Mouse (Mus musculus) heart, embryonic 14.5 days (tissue): ENCODE results near the gene Gmppa. TPM values are rescaled to one million over a fixed set of nuclear protein-coding genes. Genes with fewer than 3 reads are reported as not detected.

Experiments used
- ATAC-seq: fragments of 200-750 bp; cut with Nextera tagmentation; 2 replicates; pipeline ENCODE4 v1.8.0; 2017; ENCODE audit warnings: low read depth, moderate TSS enrichment; ENCODE audit not compliant: insufficient number of reproducible peaks, insufficient read depth, low FRiP score
- H3K27ac ChIP-seq, 2 experiments: fragments of 200-500 bp in 1 of 2; fragments of 300-500 bp in 1 of 2; sonication (generic) in 1 of 2; replicated peaks in 1 of 2; 2 replicates each; pipeline ENCODE4 v1.5.1; 2012 to 2014; ENCODE audit warnings: low read depth in 2 of 2, low read length in 2 of 2, control low read depth in 1 of 2, mild to moderate bottlenecking in 1 of 2, mixed read lengths in 1 of 2; ENCODE audit not compliant: control insufficient read depth in 1 of 2, insufficient read depth in 1 of 2
- H3K27me3 ChIP-seq: fragments of 300-500 bp; sonication (generic); 2 replicates; pipeline ENCODE4 v1.6.1; 2014; ENCODE audit warnings: mild to moderate bottlenecking, low read length, control low read depth; ENCODE audit not compliant: control insufficient read depth, insufficient read depth
- H3K36me3 ChIP-seq: fragments of 300-500 bp; sonication (generic); 2 replicates; pipeline ENCODE4 v1.6.1; 2014; ENCODE audit warnings: mild to moderate bottlenecking, control low read depth, low read length, mixed read lengths; ENCODE audit not compliant: control insufficient read depth, insufficient read depth
- H3K4me1 ChIP-seq, 2 experiments: fragments of 200-500 bp in 1 of 2; fragments of 300-500 bp in 1 of 2; sonication (generic) in 1 of 2; 2 replicates each; pipeline ENCODE4 v1.6.1; 2012 to 2014; ENCODE audit warnings: low read length in 2 of 2, control low read depth in 1 of 2, mixed read lengths in 1 of 2; ENCODE audit not compliant: control insufficient read depth in 2 of 2, insufficient read depth in 2 of 2
- H3K4me2 ChIP-seq: fragments of 300-500 bp; sonication (generic); 2 replicates; pipeline ENCODE4 v1.6.1; 2014; ENCODE audit warnings: mild to moderate bottlenecking, low read length
- H3K4me3 ChIP-seq, 2 experiments: fragments of 200-500 bp in 1 of 2; fragments of 300-500 bp in 1 of 2; sonication (generic) in 1 of 2; 2 replicates each; pipeline ENCODE4 v1.5.1; 2012 to 2014; ENCODE audit warnings: low read length in 2 of 2, mild to moderate bottlenecking in 2 of 2, control low read depth in 1 of 2, low read depth in 1 of 2, moderate library complexity in 1 of 2; ENCODE audit not compliant: control insufficient read depth in 1 of 2, insufficient read depth in 1 of 2
- H3K9ac ChIP-seq: fragments of 300-500 bp; sonication (generic); 2 replicates; pipeline ENCODE4 v1.6.1; 2014; ENCODE audit warnings: mild to moderate bottlenecking, low read length
- H3K9me3 ChIP-seq: fragments of 300-500 bp; sonication (generic); 2 replicates; pipeline ENCODE4 v1.6.1; 2016; ENCODE audit warnings: low read length, control low read depth; ENCODE audit not compliant: control insufficient read depth
- WGBS: fragments of 180-500 bp; shearing (Covaris S2); extraction: QIAGEN DNeasy Blood & Tissue Kit; methylation state at CpG from one replicate; pipeline ENCODE4 v1.1.7; 2014; 5-methylcytosine and 5-hydroxymethylcytosine counted together
- polyA plus RNA-seq: library from polyadenylated mRNA; unstranded; fragments of >200 nt; fragmentation: Nextera tagmentation; extraction: Ambion mirVana; gene quantifications from 2 replicates; pipeline ENCODE4 v1.2.1, GENCODE M21; 2014

Gene Gmppa
- polyA plus RNA-seq, 1 experiment from 2014 or later: 71.9 TPM

DNA sequence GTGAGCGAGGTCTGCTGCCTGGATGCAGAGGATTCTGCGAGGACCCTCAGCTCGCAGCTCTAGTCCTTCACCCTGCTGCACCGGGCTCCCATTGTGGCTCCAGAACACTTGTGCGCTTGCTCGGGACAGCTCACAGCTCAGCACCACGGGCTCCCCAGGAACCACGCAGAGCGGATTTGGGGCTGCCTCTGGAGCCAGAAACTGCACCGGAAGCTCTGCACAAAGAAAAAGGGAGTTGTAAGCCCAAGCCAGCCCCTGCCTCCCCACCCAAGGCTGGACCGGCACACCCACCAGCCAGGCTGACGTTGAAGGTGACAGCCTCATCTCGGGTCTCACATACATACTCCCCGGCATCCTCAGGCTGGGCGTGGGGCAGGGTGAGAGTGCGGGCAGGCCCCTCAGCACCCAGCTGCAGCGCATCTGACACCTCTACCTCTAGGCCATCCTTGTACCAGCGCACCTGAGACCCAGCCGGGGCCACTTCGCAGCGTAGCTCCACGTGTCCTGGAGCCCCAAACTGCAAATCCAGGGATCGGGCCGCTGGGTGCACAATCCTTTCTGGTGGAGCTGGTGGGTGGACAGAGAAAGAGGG, 56.9 kb downstream of the Gmppa start:
- Histone ChIP-seq H3K36me3 (peaks cover 91% of the 10 kb centered on the region), H3K27me3 (no peaks in the 10 kb centered on the region; the same call in 1 of the 2 replicates), H3K9me3 (no peaks in the 10 kb centered on the region), H3K9ac (no peak overlapping the region), H3K4me1 (peaks cover 4 to 5% of the 10 kb centered on the region in 2 experiments; a peak in 3 of 4 replicates), H3K4me3 (no peak overlapping the region), H3K27ac (no peak overlapping the region), H3K4me2 (no peak overlapping the region)
- ATAC-seq: no peak
- 61% methylated on average over 24 of the region's 24 CpGs for WGBS

Other genes starting within 250 kb of the Gmppa start
- gene Ankzf1, start 243.8 kb upstream of the Gmppa start, polyA plus RNA-seq: 19.8 and 21.0 TPM in 2 replicates
- 24.7 and 29.2 TPM in 2 replicates for gene Atg9a, start 243.7 kb upstream of the Gmppa start, polyA plus RNA-seq
- gene Glb1l, start 225.1 kb upstream of the Gmppa start, polyA plus RNA-seq: 7.2 and 8.4 TPM in 2 replicates
- gene Stk16, start 225.1 kb upstream of the Gmppa start, polyA plus RNA-seq: 81.9 and 86.2 TPM in 2 replicates
- 24.6 and 34.3 TPM in 2 replicates for gene Tuba4a, start 216.1 kb upstream of the Gmppa start, polyA plus RNA-seq
- not detected in 2 replicates for gene A630095N17Rik, start 203.8 kb upstream of the Gmppa start, polyA plus RNA-seq
- gene Dnajb2, start 199.5 kb upstream of the Gmppa start, polyA plus RNA-seq: 16.9 and 17.8 TPM in 2 replicates
- 0.38 and 0.41 TPM in 2 replicates for gene Ptprn, start 171.4 kb upstream of the Gmppa start, polyA plus RNA-seq
- 0.53 TPM in 1 of 2 replicates, not detected in the other for gene Resp18, start 157.5 kb upstream of the Gmppa start, polyA plus RNA-seq
- 122 and 128 TPM in 2 replicates for gene Dnpep, start 117.9 kb upstream of the Gmppa start, polyA plus RNA-seq
- 351 and 377 TPM in 2 replicates for gene Des, start 75.6 kb upstream of the Gmppa start, polyA plus RNA-seq
- 52.4 and 53.4 TPM in 2 replicates for gene Speg, start 60.6 kb upstream of the Gmppa start, polyA plus RNA-seq
- 0.18 TPM in 1 of 2 replicates, not detected in the other for gene Asic4, start 14.5 kb downstream of the Gmppa start, polyA plus RNA-seq
- 23.5 and 27.0 TPM in 2 replicates for gene Chpf, start 43.4 kb downstream of the Gmppa start, polyA plus RNA-seq
- gene Tmem198, start 43.6 kb downstream of the Gmppa start, polyA plus RNA-seq: 0.20 and 0.38 TPM in 2 replicates
- gene Obsl1, start 70.5 kb downstream of the Gmppa start, polyA plus RNA-seq: 109 and 124 TPM in 2 replicates
- 2.6 and 3.9 TPM in 2 replicates for gene Inha, start 71.1 kb downstream of the Gmppa start, polyA plus RNA-seq
- 11.3 and 11.8 TPM in 2 replicates for gene Stk11ip, start 85.6 kb downstream of the Gmppa start, polyA plus RNA-seq
- gene Slc4a3, start 110.3 kb downstream of the Gmppa start, polyA plus RNA-seq: 20.8 and 24.2 TPM in 2 replicates